Mouse (Mus musculus) liver, embryonic 13.5 days (tissue): ENCODE data around the gene Gm5475. TPM values are rescaled to one million over a fixed set of nuclear protein-coding genes. Genes with fewer than 3 reads are reported as not detected.

Experiments used
- ATAC-seq: fragments of 200-750 bp; cut with Nextera tagmentation; 2 replicates; pipeline ENCODE4 v1.8.0; 2017; ENCODE audit warnings: low read depth, mild to moderate bottlenecking, moderate number of reproducible peaks, moderate library complexity
- DNase-seq: peaks from one replicate; pipeline ENCODE4 v3.0.0; 2022
- H3K27ac ChIP-seq: fragments of 300-500 bp; sonication (generic); 2 replicates; pipeline ENCODE4 v1.5.1; 2015; ENCODE audit warnings: moderate library complexity, mild to moderate bottlenecking, inconsistent platforms
- H3K27me3 ChIP-seq: fragments of 300-500 bp; sonication (generic); 2 replicates; pipeline ENCODE4 v1.6.1; 2015; ENCODE audit warnings: mild to moderate bottlenecking, inconsistent platforms
- H3K36me3 ChIP-seq: fragments of 300-500 bp; sonication (generic); 2 replicates; pipeline ENCODE4 v1.6.1; 2015; ENCODE audit warnings: mild to moderate bottlenecking, inconsistent platforms
- H3K4me1 ChIP-seq: fragments of 300-500 bp; sonication (generic); replicated peaks from 2 replicates; pipeline ENCODE4 v1.6.1; 2015; ENCODE audit warnings: inconsistent platforms
- H3K4me2 ChIP-seq: fragments of 300-500 bp; sonication (generic); 2 replicates; pipeline ENCODE4 v1.6.1; 2015; ENCODE audit warnings: inconsistent platforms, mild to moderate bottlenecking, moderate library complexity
- H3K4me3 ChIP-seq: fragments of 300-500 bp; sonication (generic); replicated peaks from 2 replicates; pipeline ENCODE4 v1.5.1; 2015; ENCODE audit warnings: mild to moderate bottlenecking, inconsistent platforms
- H3K9ac ChIP-seq: fragments of 300-500 bp; sonication (generic); 2 replicates; pipeline ENCODE4 v1.6.1; 2015; ENCODE audit warnings: mild to moderate bottlenecking, inconsistent platforms
- H3K9me3 ChIP-seq: fragments of 300-500 bp; sonication (generic); replicated peaks from 2 replicates; pipeline ENCODE4 v1.6.1; 2016; ENCODE audit warnings: inconsistent platforms
- WGBS: fragments of 180-500 bp; shearing (Covaris S2); methylation state at CpG from one replicate; pipeline ENCODE4 v1.1.7; 2015; ENCODE audit not compliant: insufficient replicate concordance; 5-methylcytosine and 5-hydroxymethylcytosine counted together
- polyA plus RNA-seq: library from polyadenylated mRNA; unstranded; fragments of >200 nt; fragmentation: Nextera tagmentation; extraction: Ambion mirVana; gene quantifications from 2 replicates; pipeline ENCODE4 v1.2.1, GENCODE M21; 2015

Gm5475 gene
- polyA plus RNA-seq, 1 experiment from 2014 or later, result not detected

DNA sequence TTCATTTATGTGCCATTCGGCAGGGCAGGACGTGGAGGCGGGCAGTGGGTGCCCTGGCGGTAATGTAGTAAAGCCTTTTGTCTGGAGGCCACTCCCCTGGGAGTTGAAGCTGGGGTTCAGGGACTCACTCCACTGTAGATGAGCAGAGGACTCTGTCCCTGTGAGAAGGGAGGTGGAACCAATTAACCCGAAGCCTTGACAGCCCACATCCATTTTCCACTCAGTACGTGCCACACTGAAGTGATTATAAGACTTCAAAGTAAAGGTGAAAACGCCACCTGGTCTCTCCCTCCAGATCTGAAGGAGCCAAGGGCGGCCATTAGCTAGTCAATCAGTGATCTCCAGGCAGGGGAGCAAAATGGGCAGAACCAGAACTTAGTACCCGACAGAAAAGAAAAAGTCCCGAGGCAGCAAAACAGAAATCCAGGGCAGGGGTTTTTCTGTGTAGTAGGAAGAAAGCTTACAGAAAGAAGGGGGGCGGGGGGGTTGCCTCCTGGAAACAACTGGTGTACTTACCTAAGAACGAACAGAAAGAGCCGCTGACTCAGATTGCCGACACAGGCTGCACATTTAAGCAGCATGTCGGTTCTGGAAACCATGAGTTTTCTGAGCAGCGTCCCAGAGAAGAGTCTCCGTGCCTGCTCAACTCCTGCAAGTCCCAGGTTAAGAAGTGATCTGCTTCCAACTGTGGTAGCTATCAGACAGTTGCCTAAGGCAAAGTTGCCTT, 2.6 kb downstream of the Gm5475 start, which contains the start of gene Slc11a2:
TSS of gene Slc11a2 (minus strand) at position 677 of the 727 bp plus-strand sequence.
- H3K27ac ChIP-seq, result no peak within 1 kb of the TSS
- H3K9me3 ChIP-seq, result no peaks in the 10 kb centered on the region
- peak within 1 kb of the TSS; percentile 74 for H3K9ac ChIP-seq
- WGBS, result 29% methylated on average over 17 of the region's 17 CpGs
- peak within 1 kb of the TSS; percentile 99 for H3K4me2 ChIP-seq
- DNase-seq (no peak), ATAC-seq (no peak)
- peaks cover 41% of the 10 kb centered on the region for H3K27me3 ChIP-seq
- peaks cover 39% of the 10 kb centered on the region for H3K4me1 ChIP-seq
- no peaks in the 10 kb centered on the region for H3K36me3 ChIP-seq
- peak within 1 kb of the TSS; percentile 99 for H3K4me3 ChIP-seq

DNA sequence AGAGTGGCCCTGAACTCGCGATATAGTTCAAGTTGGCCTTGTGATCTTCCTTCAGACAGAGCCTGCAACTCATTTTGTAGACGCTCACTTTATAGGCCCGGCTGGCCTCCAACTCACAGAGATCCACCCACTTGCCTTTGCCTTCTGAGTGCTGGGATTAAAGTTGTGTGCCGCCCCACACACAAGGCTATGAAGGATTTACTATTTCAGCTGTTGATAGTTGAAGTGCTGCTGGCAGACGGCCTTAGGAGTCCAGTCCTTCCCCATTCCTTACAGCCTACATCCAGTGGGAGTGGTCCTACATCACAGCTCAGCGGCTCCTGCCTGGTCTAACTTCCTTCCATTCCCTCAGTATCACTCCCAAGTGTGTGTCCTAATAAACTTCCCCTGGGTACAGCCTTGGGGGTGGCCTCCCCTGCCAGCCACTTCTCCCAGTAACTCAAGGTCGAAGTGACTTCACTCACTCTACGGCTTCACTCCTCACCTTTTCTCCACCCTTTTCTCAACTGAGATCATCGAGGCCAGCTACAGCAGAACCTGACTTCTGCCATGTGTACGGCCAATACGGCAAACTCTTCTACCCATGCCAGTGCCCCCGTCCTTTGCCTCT, 6.5 kb downstream of the Gm5475 start:
- no peaks in the 10 kb centered on the region for H3K36me3 ChIP-seq
- H3K4me1 ChIP-seq, result peaks cover 24% of the 10 kb centered on the region
- no peak overlapping the region for H3K4me3 ChIP-seq
- H3K27me3 ChIP-seq, result peaks cover 41% of the 10 kb centered on the region
- no peak overlapping the region for H3K9ac ChIP-seq
- no peaks in the 10 kb centered on the region for H3K9me3 ChIP-seq
- no peak for ATAC-seq
- DNase-seq, result no peak
- H3K4me2 ChIP-seq, result no peak overlapping the region
- H3K27ac ChIP-seq, result no peak overlapping the region
- 74% methylated on average over 13 of the region's 13 CpGs for WGBS

GRCm38 (mm10) chr15:100429959-100430565, 8.1 kb downstream of the Gm5475 start:
- 67% methylated on average over 11 of the region's 11 CpGs for WGBS
- Histone ChIP-seq H3K4me3 (no peak overlapping the region), H3K9me3 (no peaks in the 10 kb centered on the region), H3K9ac (no peak overlapping the region), H3K27me3 (peaks cover 27% of the 10 kb centered on the region), H3K4me2 (no peak overlapping the region), H3K4me1 (peaks cover 22% of the 10 kb centered on the region), H3K36me3 (no peaks in the 10 kb centered on the region), H3K27ac (no peak overlapping the region)
- DNase-seq (no peak), ATAC-seq (no peak)

GRCm38 (mm10) chr15:100433234-100433633, 11.3 kb downstream of the Gm5475 start:
- Histone ChIP-seq H3K9ac (peak overlapping the region; percentile 50), H3K27ac (peak overlapping the region; percentile 64), H3K9me3 (no peaks in the 10 kb centered on the region), H3K4me1 (peaks cover 25% of the 10 kb centered on the region), H3K27me3 (0 out of 2 replicates have a peak, but pooled peaks cover 3% of the 10 kb centered on the region), H3K4me2 (peak overlapping the region; percentile 19; the same call in 1 of the 2 replicates), H3K4me3 (no peak overlapping the region), H3K36me3 (no peaks in the 10 kb centered on the region)
- ATAC-seq (peak; percentile 85), DNase-seq (peak; percentile 59)
- 19% methylated on average over 4 of the region's 4 CpGs for WGBS

DNA sequence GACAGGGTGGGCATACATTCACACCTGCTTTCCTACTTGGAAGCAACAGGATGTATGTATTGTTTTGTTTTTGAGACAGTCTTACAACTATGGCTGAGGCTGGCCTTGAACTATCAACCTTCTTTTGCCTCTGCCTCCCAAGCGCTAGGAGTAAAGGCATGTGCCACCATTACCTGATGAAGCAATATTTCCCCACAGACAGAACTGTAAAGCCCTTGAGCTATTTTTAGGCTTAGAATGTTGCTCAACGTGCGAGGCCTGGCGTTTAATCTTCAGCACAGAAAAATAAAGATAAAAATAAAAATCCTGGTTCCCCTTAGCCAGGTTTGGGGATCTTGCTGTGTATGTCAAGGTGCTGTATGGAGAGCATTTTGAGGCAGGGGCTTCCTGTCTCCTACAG, 14.2 kb downstream of the Gm5475 start:
- Histone ChIP-seq H3K4me2 (no peak overlapping the region), H3K27ac (no peak overlapping the region), H3K4me3 (no peak overlapping the region), H3K36me3 (no peaks in the 10 kb centered on the region), H3K4me1 (peaks cover 25% of the 10 kb centered on the region), H3K9me3 (no peaks in the 10 kb centered on the region), H3K27me3 (no peaks in the 10 kb centered on the region), H3K9ac (no peak overlapping the region)
- ATAC-seq, result no peak
- no peak for DNase-seq
- WGBS, result 43% methylated on average over 4 of the region's 4 CpGs

- Histone ChIP-seq H3K27me3 (no peaks in the 10 kb centered on the region), H3K4me3 (no peak overlapping the region), H3K9ac (no peak overlapping the region), H3K9me3 (no peaks in the 10 kb centered on the region), H3K4me1 (peaks cover 25% of the 10 kb centered on the region), H3K27ac (no peak overlapping the region), H3K4me2 (no peak overlapping the region), H3K36me3 (no peaks in the 10 kb centered on the region)
- no peak for DNase-seq
- WGBS, result 62% methylated on average over 10 of the region's 10 CpGs
- ATAC-seq, result no peak
These were observed 14.6 kb downstream of the Gm5475 start for GRCm38 (mm10) chr15:100436518-100436917.

GRCm38 (mm10) chr15:100443126-100443922, 21.4 kb downstream of the Gm5475 start:
- peak; percentile 93 for ATAC-seq
- WGBS, result under 1% methylated on average over 24 of the region's 31 CpGs
- peak; percentile 71 for DNase-seq
- Histone ChIP-seq H3K27ac (peak overlapping the region; percentile 76), H3K36me3 (no peaks in the 10 kb centered on the region), H3K4me3 (peak overlapping the region; percentile 57), H3K4me1 (peaks cover 21% of the 10 kb centered on the region), H3K9me3 (no peaks in the 10 kb centered on the region), H3K27me3 (no peaks in the 10 kb centered on the region), H3K9ac (peak overlapping the region; percentile 70), H3K4me2 (peak overlapping the region; percentile 76)

GRCm38 (mm10) chr15:100446887-100447286, 24.9 kb downstream of the Gm5475 start:
- Histone ChIP-seq H3K36me3 (no peaks in the 10 kb centered on the region), H3K4me1 (peaks cover 24% of the 10 kb centered on the region), H3K9me3 (no peaks in the 10 kb centered on the region), H3K27me3 (no peaks in the 10 kb centered on the region), H3K9ac (no peak overlapping the region), H3K27ac (no peak overlapping the region), H3K4me2 (no peak overlapping the region), H3K4me3 (no peak overlapping the region)
- ATAC-seq (no peak), DNase-seq (no peak)
- 4% methylated on average over 2 of the region's 2 CpGs for WGBS

DNA sequence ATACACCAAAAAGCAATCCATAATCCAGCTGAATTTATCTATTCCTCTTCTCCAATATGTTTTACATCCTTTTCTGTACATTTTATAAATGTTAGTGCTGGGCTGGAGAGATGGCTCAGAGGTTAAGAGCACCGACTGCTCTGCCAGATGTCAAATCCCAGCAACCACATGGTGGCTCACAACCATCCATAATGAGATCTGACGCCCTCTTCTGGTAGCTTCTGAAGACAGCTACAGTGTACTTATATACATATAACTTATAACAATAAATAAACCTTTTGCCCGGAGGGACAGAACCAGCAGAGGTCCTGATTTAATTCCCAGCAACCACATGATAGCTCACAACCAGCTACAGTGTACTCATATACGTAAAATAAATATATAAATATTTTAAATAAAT, 26.6 kb downstream of the Gm5475 start:
- peaks cover 18% of the 10 kb centered on the region for H3K4me1 ChIP-seq
- H3K27ac ChIP-seq, result no peak overlapping the region
- no peaks in the 10 kb centered on the region for H3K27me3 ChIP-seq
- H3K4me3 ChIP-seq, result no peak overlapping the region
- no peaks in the 10 kb centered on the region for H3K36me3 ChIP-seq
- H3K9ac ChIP-seq, result no peak overlapping the region
- no peak overlapping the region for H3K4me2 ChIP-seq
- ATAC-seq (no peak), DNase-seq (no peak)
- no peaks in the 10 kb centered on the region for H3K9me3 ChIP-seq
- 70% methylated on average over 4 of the region's 4 CpGs for WGBS

DNA sequence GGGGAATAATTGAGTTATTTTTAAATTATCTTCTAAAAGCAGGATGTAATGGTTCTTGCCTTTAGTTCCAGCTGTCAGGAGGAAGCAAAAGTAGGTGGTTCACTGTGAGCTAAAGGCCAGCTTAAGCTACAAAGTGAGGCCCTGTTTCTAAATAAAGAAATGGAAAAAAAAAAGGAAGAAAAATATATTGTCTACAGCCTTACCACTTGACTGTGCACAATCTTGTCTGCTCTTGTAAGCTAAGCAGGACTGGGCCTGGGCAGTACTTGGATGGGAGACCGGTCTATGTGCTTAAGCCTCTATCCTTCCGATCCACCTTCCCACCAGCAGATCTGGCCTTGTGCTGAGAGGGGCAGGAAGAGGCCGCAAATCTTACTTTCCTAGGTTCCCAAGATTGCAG, 27.5 kb downstream of the Gm5475 start:
- DNase-seq (no peak), ATAC-seq (no peak)
- Histone ChIP-seq H3K9me3 (no peaks in the 10 kb centered on the region), H3K4me1 (peaks cover 9% of the 10 kb centered on the region), H3K27ac (no peak overlapping the region), H3K4me2 (no peak overlapping the region), H3K4me3 (no peak overlapping the region), H3K27me3 (no peaks in the 10 kb centered on the region), H3K9ac (no peak overlapping the region), H3K36me3 (no peaks in the 10 kb centered on the region)
- WGBS, result 79% methylated on average over 3 of the region's 3 CpGs

- Histone ChIP-seq H3K9me3 (no peaks in the 10 kb centered on the region), H3K4me2 (no peak overlapping the region), H3K27ac (no peak overlapping the region), H3K4me3 (no peak overlapping the region), H3K27me3 (no peaks in the 10 kb centered on the region), H3K4me1 (peaks cover 9% of the 10 kb centered on the region), H3K36me3 (no peaks in the 10 kb centered on the region), H3K9ac (no peak overlapping the region)
- WGBS, result 76% methylated on average over 16 of the region's 16 CpGs
- ATAC-seq (no peak), DNase-seq (no peak)
These were observed 29.3 kb downstream of the Gm5475 start for GRCm38 (mm10) chr15:100451245-100451644.
